Mouse (Mus musculus): ENCODE measurements around the gene Nom1. TPM values are rescaled to one million over a fixed set of nuclear protein-coding genes. Genes with fewer than 3 reads are reported as not detected.

Gene Nom1
- 13.2 TPM for polyA plus RNA-seq (2014; fragmentation: Illumina TruSeq; extraction: RNeasy Lipid Tissue Mini Kit (QIAGEN cat#74804); ENCODE audit: low read depth, low replicate concordance)

DNA sequence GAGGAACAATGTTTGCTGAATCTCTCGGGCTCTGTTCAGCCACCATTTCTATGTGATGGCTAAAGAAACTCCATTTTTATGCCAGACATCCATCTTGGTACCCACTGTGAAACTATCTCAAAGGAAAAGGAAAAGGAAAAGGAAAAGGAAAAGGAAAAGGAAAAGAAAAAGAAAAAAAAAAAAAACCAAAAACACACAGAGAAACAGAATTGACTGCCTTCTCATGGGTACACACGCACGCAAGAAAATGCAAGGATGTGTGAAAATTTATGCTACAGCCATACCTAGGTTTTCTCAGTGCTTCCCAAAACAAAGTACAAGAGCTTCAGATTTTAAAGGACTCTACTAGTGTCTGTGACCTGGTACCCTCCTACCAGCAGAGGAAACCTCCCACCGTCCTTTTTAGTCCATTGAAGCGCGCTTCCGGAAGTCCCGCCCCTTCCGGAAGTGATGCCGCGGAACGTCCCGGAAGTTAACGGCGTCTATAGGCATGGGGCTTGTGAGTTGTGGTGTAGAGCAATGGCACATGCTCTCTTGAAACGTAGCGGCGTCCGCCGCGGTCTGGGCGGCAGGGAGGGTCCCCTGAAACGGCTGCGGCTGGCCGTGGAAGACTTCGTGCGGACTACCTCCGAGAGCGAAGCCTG is at the start of gene Nom1:
Gene Nom1 (plus strand): TSS at position 437 of the 644 bp plus-strand sequence.

DNA sequence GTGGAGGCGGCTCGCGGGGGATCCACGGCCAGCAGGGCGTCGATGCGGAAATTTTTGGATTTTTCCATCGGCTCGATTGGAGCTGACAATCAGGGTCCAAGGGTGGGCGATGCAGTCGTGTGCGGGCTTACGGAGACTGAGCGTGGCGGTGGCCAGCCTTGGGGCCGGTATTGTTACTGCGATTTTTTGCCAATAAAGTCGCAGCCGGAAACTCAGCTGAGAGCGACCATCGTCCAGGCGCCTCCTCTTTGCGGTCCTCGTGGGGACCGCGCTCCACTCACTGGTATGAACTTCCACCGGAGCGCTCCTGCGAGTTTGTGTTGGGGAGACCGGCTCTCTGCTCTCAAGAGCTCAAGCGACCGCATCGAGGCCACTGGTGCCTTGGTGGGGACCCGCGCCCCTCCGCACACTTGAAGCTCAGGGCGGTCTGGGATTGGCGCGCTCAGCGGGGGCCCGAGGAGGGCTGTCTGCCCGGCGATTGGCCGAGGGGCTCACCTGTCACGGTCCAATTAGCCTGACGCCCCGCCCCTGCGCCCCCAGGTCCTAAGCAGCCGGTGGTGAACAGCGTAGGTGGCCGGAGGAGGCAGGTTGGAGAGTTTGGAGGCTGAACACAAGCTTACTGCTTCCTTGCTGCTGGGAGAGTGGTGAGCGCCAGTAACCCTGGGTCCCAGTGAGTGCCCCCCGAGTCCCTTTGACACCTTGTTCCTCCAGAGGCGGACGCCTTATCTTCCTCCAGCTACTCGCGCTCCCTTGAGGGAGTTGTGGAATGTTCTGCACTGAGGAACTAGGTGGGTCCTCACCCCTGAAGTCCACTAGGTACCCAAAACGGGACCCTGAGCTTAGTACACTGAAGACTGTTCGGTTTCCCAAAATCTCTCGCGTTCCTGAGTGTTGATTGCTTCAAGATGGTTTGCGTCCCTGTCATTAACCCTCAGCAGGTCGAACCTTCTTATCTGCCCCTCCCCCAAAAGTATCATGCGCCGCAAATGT is 44.0 kb downstream of the Nom1 start, which contains the start of gene Mnx1:
Gene Mnx1 (minus strand): TSS at position 263 of the 990 bp plus-strand sequence.

Other genes with a start within 250 kb of the Nom1 start
- gene Rnf32, start 238.7 kb upstream of the Nom1 start, polyA plus RNA-seq (2014; fragmentation: Illumina TruSeq; extraction: RNeasy Lipid Tissue Mini Kit (QIAGEN cat#74804); ENCODE audit: low read depth, low replicate concordance), result 63.2 TPM
- gene Lmbr1, start 56.3 kb upstream of the Nom1 start, polyA plus RNA-seq (2014; fragmentation: Illumina TruSeq; extraction: RNeasy Lipid Tissue Mini Kit (QIAGEN cat#74804); ENCODE audit: low read depth, low replicate concordance), result 23.2 TPM
- gene Mnx1, start 43.8 kb downstream of the Nom1 start, polyA plus RNA-seq (2014; fragmentation: Illumina TruSeq; extraction: RNeasy Lipid Tissue Mini Kit (QIAGEN cat#74804); ENCODE audit: low read depth, low replicate concordance), result 0.32 TPM
- 48.6 TPM for gene Ube3c, start 134.6 kb downstream of the Nom1 start, polyA plus RNA-seq (2014; fragmentation: Illumina TruSeq; extraction: RNeasy Lipid Tissue Mini Kit (QIAGEN cat#74804); ENCODE audit: low read depth, low replicate concordance)

All from sigmoid colon, adult 10 weeks (tissue).